Mouse (Mus musculus) E14TG2a.4 (cell line): ENCODE data around the gene Hps4.
"Not testable (repeated sequence)": the region's sequence is repeated elsewhere in the genome, so short reads cannot be mapped to it uniquely, and the experiment has no call there.

Experiments
- H3K27me3 ChIP-seq: 2 replicates; pipeline ENCODE4 v1.6.1; 2014; ENCODE audit warnings: low read length, control low read depth; ENCODE audit not compliant: insufficient read depth
- H3K36me3 ChIP-seq: 2 replicates; pipeline ENCODE4 v1.6.1; 2014; ENCODE audit warnings: low read length, control low read depth; ENCODE audit not compliant: insufficient read depth
- H3K4me1 ChIP-seq: replicated peaks from 2 replicates; pipeline ENCODE4 v1.6.1; 2014; ENCODE audit warnings: low read depth, low read length, control low read depth
- H3K4me3 ChIP-seq: replicated peaks from 2 replicates; pipeline ENCODE4 v1.5.1; 2014; ENCODE audit warnings: mild to moderate bottlenecking, low read length
- H3K9me3 ChIP-seq: 2 replicates; pipeline ENCODE4 v1.6.1; 2014; ENCODE audit warnings: low read length, control low read depth
- CTCF ChIP-seq: conservative IDR thresholded peaks from 2 replicates; pipeline ENCODE4 v1.5.1; 2014; ENCODE audit warnings: low read length
- NANOG ChIP-seq: IDR thresholded peaks from 2 replicates; pipeline ENCODE4 v1.6.1; 2014; ENCODE audit warnings: borderline replicate concordance, low read length, mixed read lengths
- POU5F1 ChIP-seq: IDR thresholded peaks from 2 replicates; pipeline ENCODE4 v1.6.1; 2014; ENCODE audit warnings: low read length, borderline replicate concordance

Hps4 gene

DNA sequence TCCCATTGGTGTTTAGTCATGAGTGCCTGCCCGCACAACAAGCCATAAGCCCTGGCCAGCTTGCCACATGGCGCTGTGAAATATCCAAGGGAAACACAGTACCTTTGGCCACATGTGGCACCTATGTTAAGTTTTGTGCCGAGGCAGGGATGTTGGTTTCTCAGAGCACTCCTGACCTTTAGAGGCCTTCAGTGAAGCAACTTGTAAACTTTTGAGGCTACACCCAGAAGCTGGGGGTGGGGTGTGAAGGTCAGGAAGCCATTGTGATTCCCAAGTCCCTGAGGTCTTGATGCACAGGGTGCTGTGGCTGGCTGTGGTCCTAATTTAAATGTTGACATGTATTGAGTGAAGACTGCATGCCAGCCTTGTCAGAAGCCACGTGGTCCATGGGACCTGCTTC lies 43.5 kb upstream of the Hps4 start:
- Histone ChIP-seq H3K27me3 (no peaks in the 10 kb centered on the region), H3K9me3 (no peaks in the 10 kb centered on the region)

GRCm38 (mm10) chr5:112300112-112300511 lies 42.8 kb upstream of the Hps4 start:
- no peaks in the 10 kb centered on the region for H3K9me3 ChIP-seq
- H3K36me3 ChIP-seq: peaks cover 37% of the 10 kb centered on the region
- peaks cover 90% of the 10 kb centered on the region for H3K4me1 ChIP-seq
- TF ChIP-seq CTCF: no peak
- TF ChIP-seq NANOG: no peak
- no peak for TF ChIP-seq POU5F1
- no peaks in the 10 kb centered on the region for H3K27me3 ChIP-seq
- H3K4me3 ChIP-seq: no peak overlapping the region

More for the DNA sequence above, 43.5 kb upstream of the Hps4 start:
- H3K4me3 ChIP-seq: 0 out of 2 replicates have a peak overlapping the region, but pooled peaks have one; percentile 17
- H3K36me3 ChIP-seq: peaks cover 30% of the 10 kb centered on the region
- H3K4me1 ChIP-seq: peaks cover 90% of the 10 kb centered on the region
- no peak for TF ChIP-seq NANOG
- TF ChIP-seq POU5F1: no peak
- no peak for TF ChIP-seq CTCF

GRCm38 (mm10) chr5:112300721-112301308 lies 42.1 kb upstream of the Hps4 start:
- Histone ChIP-seq H3K4me1 (peaks cover 90% of the 10 kb centered on the region), H3K27me3 (no peaks in the 10 kb centered on the region), H3K9me3 (no peaks in the 10 kb centered on the region), H3K4me3 (no peak overlapping the region), H3K36me3 (peaks cover 43% of the 10 kb centered on the region)
- TF ChIP-seq POU5F1 (no peak), NANOG (no peak), CTCF (no peak)

GRCm38 (mm10) chr5:112301694-112302093 lies 41.2 kb upstream of the Hps4 start:
- Histone ChIP-seq H3K27me3 (no peaks in the 10 kb centered on the region), H3K4me3 (no peak overlapping the region), H3K4me1 (peaks cover 91% of the 10 kb centered on the region), H3K36me3 (peaks cover 50% of the 10 kb centered on the region), H3K9me3 (no peaks in the 10 kb centered on the region)
- TF ChIP-seq POU5F1 (no peak), CTCF (no peak)

GRCm38 (mm10) chr5:112302310-112302709 lies 40.6 kb upstream of the Hps4 start:
- TF ChIP-seq NANOG (no peak), CTCF (no peak), POU5F1 (no peak)
- no peak overlapping the region for H3K4me3 ChIP-seq
- no peaks in the 10 kb centered on the region for H3K9me3 ChIP-seq
- H3K36me3 ChIP-seq: peaks cover 46% of the 10 kb centered on the region
- no peaks in the 10 kb centered on the region for H3K27me3 ChIP-seq
- peaks cover 91% of the 10 kb centered on the region for H3K4me1 ChIP-seq

DNA sequence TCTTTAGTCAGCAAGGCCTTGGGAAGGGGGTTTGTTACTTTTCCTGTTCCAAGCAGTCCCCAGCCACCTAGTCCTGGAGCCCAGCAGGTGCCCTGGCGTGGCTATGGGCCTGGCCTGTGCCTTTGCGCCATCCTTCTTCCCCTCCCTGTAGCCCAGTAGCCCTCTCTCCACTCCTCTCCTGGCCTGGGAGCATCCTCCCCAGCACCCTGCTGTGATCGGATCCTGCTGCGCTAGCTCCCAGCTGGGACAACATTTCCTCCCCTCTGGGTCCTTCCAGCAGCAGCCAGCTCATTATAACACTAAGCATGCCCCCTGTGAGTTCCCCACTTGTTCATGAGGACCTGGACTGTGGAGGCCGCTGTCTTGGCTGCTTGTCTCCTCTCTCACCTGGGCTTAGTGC lies 37.0 kb upstream of the Hps4 start:
- Histone ChIP-seq H3K27me3 (no peaks in the 10 kb centered on the region), H3K4me1 (peaks cover 75% of the 10 kb centered on the region), H3K4me3 (no peak overlapping the region), H3K36me3 (peaks cover 70% of the 10 kb centered on the region), H3K9me3 (no peaks in the 10 kb centered on the region)
- no peak for TF ChIP-seq NANOG
- TF ChIP-seq POU5F1: no peak
- TF ChIP-seq CTCF: no peak

- TF ChIP-seq POU5F1 (no peak), NANOG (no peak), CTCF (no peak)
- Histone ChIP-seq H3K4me3 (no peak overlapping the region), H3K36me3 (peaks cover 77% of the 10 kb centered on the region), H3K4me1 (peaks cover 36% of the 10 kb centered on the region), H3K9me3 (no peaks in the 10 kb centered on the region), H3K27me3 (no peaks in the 10 kb centered on the region)
Observed at GRCm38 (mm10) chr5:112313222-112313885, 29.5 kb upstream of the Hps4 start.

DNA sequence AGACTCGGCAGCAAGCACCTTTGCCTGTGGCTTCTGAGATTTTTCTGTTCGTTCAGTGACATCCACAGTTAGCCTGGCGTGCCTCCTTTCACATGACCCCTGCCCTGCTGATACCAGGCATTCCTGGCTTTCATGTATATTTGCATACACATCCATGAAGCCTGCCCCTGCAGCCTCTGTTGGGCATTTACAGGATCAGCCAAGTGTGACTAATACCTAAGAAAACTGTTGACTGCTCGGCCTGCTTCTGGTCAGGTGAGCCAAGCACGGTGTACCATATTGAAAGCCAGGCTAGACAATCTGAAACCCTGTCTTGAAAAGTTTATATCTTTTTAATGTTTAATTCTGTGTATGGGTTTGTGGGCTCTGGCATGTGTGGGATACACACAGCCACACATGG lies 26.4 kb upstream of the Hps4 start:
- H3K4me1 ChIP-seq: peaks cover 48% of the 10 kb centered on the region

GRCm38 (mm10) chr5:112317328-112317727 lies 25.6 kb upstream of the Hps4 start:
- H3K36me3 ChIP-seq: peaks cover 39% of the 10 kb centered on the region
- TF ChIP-seq NANOG (no peak), CTCF (no peak), POU5F1 (no peak)
- no peaks in the 10 kb centered on the region for H3K27me3 ChIP-seq
- no peaks in the 10 kb centered on the region for H3K9me3 ChIP-seq
- H3K4me3 ChIP-seq: no peak overlapping the region
- peaks cover 44% of the 10 kb centered on the region for H3K4me1 ChIP-seq

More for the DNA sequence above, 26.4 kb upstream of the Hps4 start:
- Histone ChIP-seq H3K9me3 (no peaks in the 10 kb centered on the region), H3K4me3 (no peak overlapping the region), H3K27me3 (no peaks in the 10 kb centered on the region), H3K36me3 (peaks cover 46% of the 10 kb centered on the region)
- TF ChIP-seq POU5F1 (no peak), NANOG (no peak), CTCF (no peak)

DNA sequence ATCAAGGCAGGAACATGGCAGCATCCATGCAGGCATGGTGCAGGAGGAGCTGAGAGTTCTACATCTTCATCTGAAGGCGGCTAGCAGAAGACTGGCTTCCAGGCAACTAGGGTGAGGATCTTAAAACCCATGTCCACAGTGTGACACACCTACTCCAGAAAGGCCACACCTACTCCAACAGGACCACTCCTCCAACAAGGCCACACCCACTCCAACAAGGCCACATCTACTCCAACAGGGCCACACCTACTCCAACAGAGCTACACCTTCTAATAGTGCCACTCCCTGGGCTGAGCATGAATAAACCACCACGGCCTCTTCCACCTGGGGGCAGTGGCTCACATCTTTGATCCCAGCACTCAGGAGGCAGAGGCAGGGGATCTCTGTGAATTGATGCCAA lies 23.5 kb upstream of the Hps4 start:
- 0 out of 2 replicates have a peak overlapping the region, but pooled peaks have one; percentile 1 for H3K4me3 ChIP-seq
- peaks cover 19% of the 10 kb centered on the region for H3K36me3 ChIP-seq
- H3K9me3 ChIP-seq, H3K27me3 ChIP-seq: not testable (repeated sequence)
- H3K4me1 ChIP-seq: peaks cover 30% of the 10 kb centered on the region
